Mouse (Mus musculus) liver, adult 2 months (tissue): Measurements from ENCODE around the gene Nfia.

Experiments
- CTCF ChIP-seq: fragments of 200-500 bp; IDR thresholded peaks from 2 replicates; pipeline ENCODE4 v1.5.1; 2011; ENCODE audit warnings: low read depth, low read length, control low read depth
- POLR2A ChIP-seq: fragments of 200-500 bp; IDR thresholded peaks from 2 replicates; pipeline ENCODE4 v1.6.1; 2011; ENCODE audit warnings: low read length, control low read depth; ENCODE audit not compliant: insufficient read depth; ENCODE audit errors: extremely low read depth

DNA sequence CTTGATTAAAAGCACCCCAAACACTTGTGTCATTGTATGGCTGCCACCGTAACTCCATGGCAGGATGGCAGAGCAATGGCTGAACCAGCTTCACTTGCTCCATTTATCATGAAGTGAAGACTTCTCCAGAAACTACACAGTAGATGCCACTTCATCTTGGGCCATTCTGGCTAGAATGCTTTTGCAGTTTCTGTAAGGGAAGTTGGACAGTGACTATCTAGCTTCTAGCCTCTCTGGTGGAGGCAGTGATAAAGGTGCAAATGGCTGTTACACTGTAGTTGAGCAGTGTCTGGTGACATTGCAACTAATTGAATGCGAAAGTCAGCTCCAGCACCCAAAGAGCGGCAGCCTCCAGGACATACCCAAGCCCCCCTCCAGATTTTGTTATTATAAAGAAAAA is 78.5 kb downstream of the Nfia start:
- no peak for TF ChIP-seq CTCF
- TF ChIP-seq POLR2A = no peak
